Mouse (Mus musculus): Measurements from ENCODE around the gene Mfsd6l.

Mfsd6l gene

GRCm38 (mm10) chr11:68553981-68554471 is 2.0 kb upstream of the Mfsd6l start:
- peak; percentile 55 to 69 for DNase-seq

DNA sequence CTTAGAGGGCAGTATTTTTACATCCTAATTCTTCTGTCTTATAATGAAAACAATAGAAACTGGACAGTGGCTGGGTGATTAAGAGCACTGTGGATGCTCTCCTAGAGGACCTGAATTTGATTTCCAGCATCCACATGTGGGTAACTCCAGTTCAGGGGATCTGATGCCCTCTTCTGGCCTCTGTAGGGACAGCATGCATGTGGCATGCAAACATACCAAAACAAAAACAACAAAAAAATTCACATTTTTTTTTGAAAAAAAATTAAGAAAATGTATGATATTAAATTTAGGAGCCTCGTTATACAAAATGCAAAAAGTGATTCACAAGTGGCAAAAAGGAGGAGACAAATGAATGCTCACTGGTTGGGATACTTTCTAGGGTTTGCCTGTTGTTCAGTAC is 3.6 kb downstream of the Mfsd6l start:
- peak in 1 of 2 experiments; percentile 36 for DNase-seq

DNA sequence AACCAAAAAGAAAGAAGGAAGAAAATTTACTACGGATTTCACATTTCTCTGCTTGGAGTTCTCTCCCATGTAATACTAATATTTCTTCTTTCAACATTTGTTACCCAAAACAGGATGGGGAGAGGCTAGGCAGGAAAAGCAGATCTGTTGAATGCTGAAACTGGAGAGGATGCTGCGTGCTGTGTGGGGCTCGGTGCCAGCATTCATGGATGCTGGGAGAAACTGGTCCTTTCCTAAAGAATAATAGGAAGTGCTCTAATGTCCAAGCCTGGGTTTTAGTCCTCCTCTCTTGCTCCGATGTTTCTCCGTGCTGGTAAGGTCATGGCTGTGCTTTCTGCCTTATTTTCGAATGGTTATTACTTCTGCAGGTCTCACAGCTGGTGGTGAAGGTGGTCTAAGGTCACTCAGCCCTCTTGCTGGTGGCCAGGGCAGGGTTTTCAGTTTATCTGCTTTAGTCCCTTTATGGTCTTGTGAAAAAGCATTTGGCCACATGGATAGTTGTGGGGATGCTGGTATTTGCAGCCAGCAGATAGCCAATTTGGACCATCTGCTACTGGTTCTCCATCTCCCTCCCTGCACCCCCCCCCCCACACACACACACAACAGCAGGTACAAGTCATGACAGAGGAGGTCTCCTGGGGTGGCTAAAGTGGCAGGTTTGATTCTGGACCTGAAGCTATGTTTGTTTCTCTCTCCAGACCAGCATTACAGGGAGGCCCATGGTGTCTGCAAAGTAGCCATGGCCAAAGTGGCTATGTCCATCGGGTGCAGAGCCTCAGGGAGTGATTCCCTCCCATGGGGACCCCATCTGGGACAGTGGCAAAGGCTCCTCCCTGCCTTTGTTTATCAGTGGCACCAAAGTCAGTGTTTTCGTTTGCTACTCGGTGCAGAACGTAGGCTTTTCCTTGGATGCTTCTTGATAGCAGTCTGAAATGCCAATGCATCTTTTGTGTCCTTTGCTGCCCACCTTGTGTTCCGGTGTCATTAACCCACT is 6.3 kb downstream of the Mfsd6l start:
- peak; percentile 73 to 83 for DNase-seq

GRCm38 (mm10) chr11:68564356-68565031 is 8.5 kb downstream of the Mfsd6l start:
- no peak for DNase-seq

GRCm38 (mm10) chr11:68565032-68565429 is 9.0 kb downstream of the Mfsd6l start:
- no peak for DNase-seq

GRCm38 (mm10) chr11:68566447-68567059 is 10.6 kb downstream of the Mfsd6l start:
- peak; percentile 93 to 97 for DNase-seq

DNA sequence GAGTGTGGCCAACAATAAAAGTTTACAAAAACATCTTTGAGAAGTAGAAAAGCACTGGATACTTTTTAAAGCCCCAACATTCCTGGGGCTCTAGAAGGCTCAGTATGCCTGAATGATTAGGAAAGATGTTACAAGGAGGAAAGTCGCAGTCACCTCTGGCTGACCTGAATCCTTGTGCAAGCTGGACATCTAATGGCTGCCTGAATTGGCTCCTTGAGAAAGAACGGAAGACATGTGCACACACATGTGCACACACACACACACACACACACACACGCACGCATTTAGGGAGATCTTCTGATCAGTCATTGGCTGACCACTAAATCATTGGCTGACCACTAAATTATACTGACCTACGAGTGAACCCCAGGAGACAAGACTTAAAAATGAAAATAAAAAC is 14.9 kb downstream of the Mfsd6l start:
- DNase-seq = no peak

DNA sequence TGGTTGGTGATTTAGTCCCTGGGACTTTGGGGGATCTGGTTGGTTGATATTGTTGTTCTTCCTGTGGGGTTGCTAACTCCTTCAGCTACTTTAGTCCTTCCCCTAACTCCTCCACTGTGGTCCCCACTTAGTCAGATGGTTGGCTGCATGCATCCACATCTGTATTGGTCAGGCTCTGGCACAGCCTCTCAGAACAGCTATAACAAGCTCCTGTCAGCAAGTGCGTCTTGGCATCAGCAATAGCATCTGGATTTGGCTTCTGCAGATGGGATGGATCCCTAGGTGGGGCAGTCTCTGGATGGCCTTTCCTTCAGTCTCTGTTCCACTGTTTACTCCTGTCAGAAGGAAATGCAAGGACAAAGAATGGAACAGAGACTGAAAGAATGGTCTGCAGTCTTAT is 21.1 kb downstream of the Mfsd6l start:
- DNase-seq = no peak

DNA sequence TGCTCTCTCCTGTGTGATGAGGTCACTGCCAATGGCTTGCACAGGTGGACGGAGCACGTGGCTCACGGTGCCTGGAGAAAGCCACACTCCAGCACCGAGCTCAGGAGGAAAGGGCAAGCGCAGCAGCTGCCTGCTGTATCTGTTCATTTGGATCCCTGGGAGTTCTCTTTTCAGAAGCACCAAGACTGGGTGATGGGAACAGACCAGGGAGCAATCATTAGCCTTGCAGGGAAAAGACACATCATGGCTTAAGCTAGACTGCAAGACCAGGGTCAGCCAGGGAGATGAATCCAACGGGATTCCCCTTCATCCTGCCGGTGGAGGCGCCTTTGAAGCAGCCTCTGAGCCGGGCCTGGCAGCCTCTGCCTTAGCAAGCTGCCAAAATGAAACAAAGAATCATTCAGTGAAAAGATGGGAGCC is 23.5 kb downstream of the Mfsd6l start:
- DNase-seq = peak; percentile 83 to 84

- DNase-seq = no peak
Measured at GRCm38 (mm10) chr11:68580566-68580965, 24.6 kb downstream of the Mfsd6l start.

- DNase-seq = peak; percentile 64 to 72
Measured at GRCm38 (mm10) chr11:68583225-68583624, 27.2 kb downstream of the Mfsd6l start.

DNA sequence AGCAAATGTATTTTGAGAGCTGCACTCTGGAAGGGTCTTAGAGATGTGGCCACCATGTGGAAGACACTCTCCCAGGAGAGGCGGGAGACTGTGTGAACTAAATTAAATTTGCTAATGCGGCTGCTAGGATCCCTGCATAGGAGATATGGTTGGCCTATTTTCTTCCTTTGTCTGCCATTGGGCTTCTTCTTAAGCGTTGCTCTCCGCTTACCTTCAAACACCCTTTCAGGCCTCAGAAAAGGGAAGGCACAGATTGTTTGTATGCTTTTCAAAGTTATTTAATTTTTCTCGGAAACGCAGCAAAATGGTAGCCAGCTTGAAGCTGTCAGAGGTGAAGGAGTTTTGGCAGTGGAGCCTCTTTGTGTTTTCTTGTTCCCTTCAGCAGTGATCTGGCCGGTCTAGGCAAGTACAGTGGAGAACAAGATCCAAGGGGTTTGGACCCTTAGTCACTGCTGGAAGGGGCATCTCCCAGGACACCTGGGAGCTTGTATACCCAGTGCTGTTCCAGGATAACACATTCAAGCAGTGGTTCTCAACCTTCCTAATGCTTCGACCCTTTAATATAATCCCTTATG is 28.0 kb downstream of the Mfsd6l start:
- no peak for DNase-seq

DNA sequence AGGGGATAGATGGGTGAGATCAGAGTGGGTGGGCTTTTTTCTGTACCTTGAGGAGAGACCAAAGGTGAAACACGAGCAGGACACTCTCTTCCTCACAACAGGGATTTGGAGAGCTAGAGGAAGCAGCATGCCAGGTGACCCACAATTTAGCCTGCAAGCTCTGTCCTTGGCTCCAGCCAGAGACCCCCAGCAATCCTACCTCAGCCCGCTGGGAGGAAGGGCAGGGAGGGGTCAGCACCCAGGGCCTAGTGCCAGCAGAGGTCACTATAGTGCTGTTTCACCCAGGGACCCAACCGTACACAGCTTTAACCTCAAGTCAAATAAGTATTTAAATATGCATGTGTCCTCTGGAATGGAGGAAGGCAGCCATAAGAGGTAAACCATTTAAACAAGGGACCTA is 29.9 kb downstream of the Mfsd6l start:
- peak; percentile 30 to 49 for DNase-seq

GRCm38 (mm10) chr11:68586721-68587120 is 30.7 kb downstream of the Mfsd6l start, which contains the start of gene Ccdc42:
Gene Ccdc42, plus strand, starts transcription at chr11:68587021.
- DNase-seq = no peak

- DNase-seq = peak; percentile 85 to 91
Measured at GRCm38 (mm10) chr11:68589055-68589809, 33.2 kb downstream of the Mfsd6l start.

- DNase-seq = no peak
Measured at GRCm38 (mm10) chr11:68591708-68592107, 35.7 kb downstream of the Mfsd6l start.

- no peak for DNase-seq
Measured at GRCm38 (mm10) chr11:68593247-68593646, 37.3 kb downstream of the Mfsd6l start.

DNA sequence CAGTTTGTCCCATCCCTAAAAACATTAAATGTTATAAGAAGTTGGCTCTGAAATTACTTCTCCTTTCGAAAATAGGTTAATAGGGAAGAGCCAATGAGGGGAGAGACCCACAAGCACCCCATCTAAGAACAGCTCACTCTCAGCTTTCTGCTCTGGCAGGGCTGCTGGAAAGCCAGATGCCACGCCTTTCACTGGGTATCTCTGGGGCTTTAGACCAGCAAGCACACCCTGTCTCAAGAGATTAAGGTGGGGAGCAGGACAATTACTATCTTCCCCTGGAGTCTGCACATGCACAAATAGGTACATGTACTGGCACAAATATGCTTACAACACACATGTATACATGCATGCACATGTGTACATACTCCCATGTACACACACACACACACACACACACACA is 41.9 kb downstream of the Mfsd6l start:
- DNase-seq = no peak

GRCm38 (mm10) chr11:68600551-68601021 is 44.6 kb downstream of the Mfsd6l start:
- DNase-seq = no peak

DNA sequence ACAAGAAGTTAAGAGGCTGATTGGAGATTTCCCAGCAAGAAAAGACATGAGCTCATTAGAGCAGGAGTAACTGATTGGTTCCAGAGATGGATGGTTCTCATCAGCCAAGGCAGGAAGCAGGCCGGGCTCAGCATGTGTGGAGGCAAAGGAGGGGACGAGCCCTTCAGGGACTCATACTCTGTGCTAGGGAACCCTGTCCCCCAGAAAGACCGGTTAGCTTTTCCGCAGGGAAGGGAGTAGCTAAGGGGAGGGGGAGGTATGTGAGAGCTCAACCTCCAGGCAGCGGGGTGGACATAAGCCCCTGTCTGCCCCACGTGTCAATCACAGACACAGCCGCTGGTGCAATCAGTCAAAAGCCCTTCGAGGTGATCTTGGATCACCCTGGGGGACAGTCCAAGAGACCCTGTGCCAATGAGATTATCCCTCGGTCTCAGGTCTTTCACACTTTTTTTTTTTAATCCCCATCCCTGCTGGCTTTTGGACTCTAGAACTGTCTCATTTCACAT is 45.6 kb downstream of the Mfsd6l start:
- DNase-seq = peak in 1 of 2 experiments; percentile 22

DNA sequence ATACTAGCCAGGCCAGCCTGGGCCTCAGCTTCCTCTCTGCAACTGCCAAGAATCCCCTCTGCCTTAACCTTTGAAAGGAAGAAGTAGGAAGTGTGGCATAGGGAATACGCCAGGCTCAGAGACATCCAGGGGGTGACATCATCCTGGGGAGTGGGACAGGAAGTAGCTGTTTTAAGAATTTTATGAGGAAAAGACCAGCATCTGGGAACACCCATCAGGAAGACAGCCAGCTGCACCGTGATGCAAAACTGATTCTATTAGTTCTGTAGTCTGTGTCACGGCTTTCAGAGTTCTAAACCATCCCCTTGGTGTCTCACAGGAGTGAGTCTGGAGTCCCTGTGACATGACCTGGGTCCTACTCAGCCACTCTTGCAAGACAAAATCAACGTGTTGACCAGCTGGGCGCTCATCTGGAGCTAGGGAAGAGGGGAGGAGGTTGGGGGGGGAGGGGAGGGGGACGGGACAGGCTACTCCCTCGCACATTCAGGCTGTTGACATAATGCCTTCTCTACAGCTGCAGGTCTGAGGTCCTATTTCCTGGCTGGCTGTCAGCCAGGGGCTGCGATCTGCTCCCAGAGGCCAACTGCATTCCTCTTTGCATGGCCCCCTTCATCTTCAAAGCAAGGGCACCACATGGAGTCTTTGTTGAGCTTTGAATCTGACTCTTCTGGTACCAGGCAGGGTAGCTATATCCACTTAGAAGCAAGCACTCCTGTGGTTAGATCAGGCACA is 46.4 kb downstream of the Mfsd6l start:
- no peak for DNase-seq

All from cerebellum, postnatal 14 days (tissue).